Mouse (Mus musculus): Measurements from ENCODE around the gene Hectd2. TPM values are rescaled to one million over a fixed set of nuclear protein-coding genes. Genes with fewer than 3 reads are reported as not detected.

Hectd2 gene
- polyA plus RNA-seq, 1 experiment from 2014 or later = 2.7 TPM

- no peak overlapping the region for H3K27ac ChIP-seq
- H3K4me2 ChIP-seq (replicated peaks) = no peak overlapping the region
- H3K9ac ChIP-seq = no peak overlapping the region
- no peaks in the 10 kb centered on the region for H3K36me3 ChIP-seq
- no peaks in the 10 kb centered on the region for H3K9me3 ChIP-seq
- H3K4me3 ChIP-seq = no peak overlapping the region
- H3K27me3 ChIP-seq = no peaks in the 10 kb centered on the region
- WGBS = 84% methylated on average over 6 of the region's 6 CpGs
- H3K4me1 ChIP-seq = no peaks in the 10 kb centered on the region
- ATAC-seq (ENCODE audit: low FRiP score, low read depth) = no peak
Observed at GRCm38 (mm10) chr19:36575159-36575558, 20.7 kb downstream of the Hectd2 start.

- Histone ChIP-seq H3K27me3 (no peaks in the 10 kb centered on the region), H3K9me3 (no peaks in the 10 kb centered on the region), H3K4me3 (no peak overlapping the region), H3K4me2 (replicated peaks) (no peak overlapping the region), H3K9ac (no peak overlapping the region), H3K36me3 (no peaks in the 10 kb centered on the region), H3K27ac (no peak overlapping the region), H3K4me1 (no peaks in the 10 kb centered on the region)
- no peak for ATAC-seq (ENCODE audit: low FRiP score, low read depth)
- WGBS = 74% methylated on average over 3 of the region's 3 CpGs
Observed at GRCm38 (mm10) chr19:36580874-36581273, 26.4 kb downstream of the Hectd2 start.

GRCm38 (mm10) chr19:36582116-36582515 lies 27.7 kb downstream of the Hectd2 start:
- Histone ChIP-seq H3K36me3 (no peaks in the 10 kb centered on the region), H3K4me3 (no peak overlapping the region), H3K4me2 (replicated peaks) (no peak overlapping the region), H3K27ac (no peak overlapping the region), H3K9me3 (no peaks in the 10 kb centered on the region), H3K9ac (no peak overlapping the region), H3K4me1 (no peaks in the 10 kb centered on the region), H3K27me3 (no peaks in the 10 kb centered on the region)
- 85% methylated on average over 1 of the region's 1 CpGs for WGBS
- ATAC-seq (ENCODE audit: low FRiP score, low read depth) = no peak

GRCm38 (mm10) chr19:36585505-36585904 lies 31.1 kb downstream of the Hectd2 start:
- no peak for ATAC-seq (ENCODE audit: low FRiP score, low read depth)
- Histone ChIP-seq H3K27ac (no peak overlapping the region), H3K9me3 (no peaks in the 10 kb centered on the region), H3K27me3 (no peaks in the 10 kb centered on the region), H3K4me1 (no peaks in the 10 kb centered on the region), H3K4me3 (no peak overlapping the region), H3K36me3 (peaks cover 4% of the 10 kb centered on the region; the same call in 1 of the 2 replicates), H3K9ac (no peak overlapping the region), H3K4me2 (replicated peaks) (no peak overlapping the region)
- 97% methylated on average over 1 of the region's 1 CpGs for WGBS

GRCm38 (mm10) chr19:36594409-36594808 lies 40.0 kb downstream of the Hectd2 start:
- H3K36me3 ChIP-seq = peaks cover 1% of the 10 kb centered on the region; the same call in 1 of the 2 replicates
- no peaks in the 10 kb centered on the region for H3K4me1 ChIP-seq
- no peak overlapping the region for H3K4me3 ChIP-seq
- no peak overlapping the region for H3K9ac ChIP-seq
- H3K9me3 ChIP-seq = no peaks in the 10 kb centered on the region
- no peak for ATAC-seq (ENCODE audit: low FRiP score, low read depth)
- WGBS = 94% methylated on average over 1 of the region's 1 CpGs
- H3K27ac ChIP-seq = no peak overlapping the region
- no peaks in the 10 kb centered on the region for H3K27me3 ChIP-seq
- H3K4me2 ChIP-seq (replicated peaks) = no peak overlapping the region

- H3K27ac ChIP-seq = no peak overlapping the region
- 89% methylated on average over 8 of the region's 8 CpGs for WGBS
- H3K9ac ChIP-seq = no peak overlapping the region
Observed at GRCm38 (mm10) chr19:36601869-36602268, 47.4 kb downstream of the Hectd2 start.

GRCm38 (mm10) chr19:36602535-36603312 lies 48.3 kb downstream of the Hectd2 start:
- no peak overlapping the region for H3K4me2 ChIP-seq (replicated peaks)

More at GRCm38 (mm10) chr19:36601869-36602268, 47.4 kb downstream of the Hectd2 start:
- Histone ChIP-seq H3K4me2 (replicated peaks) (no peak overlapping the region), H3K9me3 (no peaks in the 10 kb centered on the region), H3K4me1 (no peaks in the 10 kb centered on the region), H3K4me3 (no peak overlapping the region), H3K36me3 (no peaks in the 10 kb centered on the region), H3K27me3 (no peaks in the 10 kb centered on the region)
- ATAC-seq (ENCODE audit: low FRiP score, low read depth) = no peak

GRCm38 (mm10) chr19:36606270-36606669 lies 51.8 kb downstream of the Hectd2 start:
- no peaks in the 10 kb centered on the region for H3K9me3 ChIP-seq
- no peak for ATAC-seq (ENCODE audit: low FRiP score, low read depth)
- WGBS = 47% methylated on average over 1 of the region's 1 CpGs
- H3K4me1 ChIP-seq = no peaks in the 10 kb centered on the region
- H3K9ac ChIP-seq = no peak overlapping the region
- no peaks in the 10 kb centered on the region for H3K27me3 ChIP-seq
- no peak overlapping the region for H3K27ac ChIP-seq
- H3K4me2 ChIP-seq (replicated peaks) = no peak overlapping the region
- no peak overlapping the region for H3K4me3 ChIP-seq
- H3K36me3 ChIP-seq = no peaks in the 10 kb centered on the region

More at GRCm38 (mm10) chr19:36602535-36603312, 48.3 kb downstream of the Hectd2 start:
- 68% methylated on average over 11 of the region's 11 CpGs for WGBS
- ATAC-seq (ENCODE audit: low FRiP score, low read depth) = no peak
- Histone ChIP-seq H3K9me3 (no peaks in the 10 kb centered on the region), H3K27ac (no peak overlapping the region), H3K4me1 (no peaks in the 10 kb centered on the region), H3K27me3 (no peaks in the 10 kb centered on the region), H3K9ac (no peak overlapping the region), H3K36me3 (no peaks in the 10 kb centered on the region), H3K4me3 (no peak overlapping the region)

GRCm38 (mm10) chr19:36609229-36609628 lies 54.8 kb downstream of the Hectd2 start:
- Histone ChIP-seq H3K36me3 (no peaks in the 10 kb centered on the region), H3K9me3 (no peaks in the 10 kb centered on the region), H3K9ac (no peak overlapping the region), H3K4me1 (no peaks in the 10 kb centered on the region), H3K27ac (no peak overlapping the region), H3K4me3 (no peak overlapping the region), H3K27me3 (no peaks in the 10 kb centered on the region), H3K4me2 (replicated peaks) (no peak overlapping the region)
- WGBS = 49% methylated on average over 3 of the region's 3 CpGs
- no peak for ATAC-seq (ENCODE audit: low FRiP score, low read depth)

GRCm38 (mm10) chr19:36610309-36610708 lies 55.9 kb downstream of the Hectd2 start:
- Histone ChIP-seq H3K9me3 (no peaks in the 10 kb centered on the region), H3K27me3 (no peaks in the 10 kb centered on the region), H3K9ac (no peak overlapping the region), H3K4me3 (no peak overlapping the region), H3K4me2 (replicated peaks) (no peak overlapping the region), H3K27ac (no peak overlapping the region), H3K4me1 (no peaks in the 10 kb centered on the region), H3K36me3 (no peaks in the 10 kb centered on the region)
- 55% methylated on average over 2 of the region's 2 CpGs for WGBS
- no peak for ATAC-seq (ENCODE audit: low FRiP score, low read depth)

GRCm38 (mm10) chr19:36625906-36626305 lies 71.5 kb downstream of the Hectd2 start:
- 91% methylated on average over 1 of the region's 1 CpGs for WGBS

GRCm38 (mm10) chr19:36626881-36627280 lies 72.4 kb downstream of the Hectd2 start:
- Histone ChIP-seq H3K27me3 (no peaks in the 10 kb centered on the region), H3K9me3 (no peaks in the 10 kb centered on the region), H3K27ac (no peak overlapping the region), H3K4me3 (no peak overlapping the region), H3K4me1 (no peaks in the 10 kb centered on the region), H3K9ac (no peak overlapping the region), H3K4me2 (replicated peaks) (no peak overlapping the region), H3K36me3 (no peaks in the 10 kb centered on the region)
- ATAC-seq (ENCODE audit: low FRiP score, low read depth) = no peak
- 84% methylated on average over 4 of the region's 4 CpGs for WGBS

More at GRCm38 (mm10) chr19:36625906-36626305, 71.5 kb downstream of the Hectd2 start:
- no peaks in the 10 kb centered on the region for H3K4me1 ChIP-seq
- no peak overlapping the region for H3K4me3 ChIP-seq
- H3K36me3 ChIP-seq = no peaks in the 10 kb centered on the region
- H3K9ac ChIP-seq = no peak overlapping the region
- no peak for ATAC-seq (ENCODE audit: low FRiP score, low read depth)
- H3K4me2 ChIP-seq (replicated peaks) = no peak overlapping the region
- no peaks in the 10 kb centered on the region for H3K9me3 ChIP-seq
- no peak overlapping the region for H3K27ac ChIP-seq
- H3K27me3 ChIP-seq = no peaks in the 10 kb centered on the region
